Mouse (Mus musculus) forebrain, postnatal 0 days (tissue): ENCODE data around the gene 4930469K13Rik. TPM values are rescaled to one million over a fixed set of nuclear protein-coding genes. Genes with fewer than 3 reads are reported as not detected.

ENCODE experiments used
- ATAC-seq: fragments of 200-750 bp; cut with Nextera tagmentation; 2 replicates; pipeline ENCODE4 v1.8.0; 2017; ENCODE audit warnings: mild to moderate bottlenecking, moderate library complexity
- DNase-seq: peaks from one replicate; pipeline ENCODE4 v3.0.0-alpha.2; 2015
- H3K27ac ChIP-seq: fragments of 300-500 bp; sonication (generic); 2 replicates; pipeline ENCODE4 v1.5.1; 2014; ENCODE audit warnings: low read depth, mild to moderate bottlenecking, antibody characterized with exemption, low read length, moderate library complexity, mixed read lengths
- H3K27me3 ChIP-seq: fragments of 300-500 bp; sonication (generic); 2 replicates; pipeline ENCODE4 v1.6.1; 2014; ENCODE audit warnings: mild to moderate bottlenecking, low read length, mixed read lengths; ENCODE audit not compliant: insufficient read depth
- H3K36me3 ChIP-seq: fragments of 300-500 bp; sonication (generic); 2 replicates; pipeline ENCODE4 v1.6.1; 2014; ENCODE audit warnings: mild to moderate bottlenecking, moderate library complexity; ENCODE audit not compliant: insufficient read depth
- H3K4me1 ChIP-seq: fragments of 300-500 bp; sonication (generic); 2 replicates; pipeline ENCODE4 v1.6.1; 2014; ENCODE audit warnings: antibody characterized with exemption; ENCODE audit not compliant: insufficient read depth
- H3K4me2 ChIP-seq: fragments of 300-500 bp; sonication (generic); 2 replicates; pipeline ENCODE4 v1.6.1; 2014; ENCODE audit warnings: low read depth, mild to moderate bottlenecking, moderate library complexity
- H3K4me3 ChIP-seq: fragments of 300-500 bp; sonication (generic); 2 replicates; pipeline ENCODE4 v1.5.1; 2014; ENCODE audit warnings: low read depth, low read length, mixed read lengths
- H3K9ac ChIP-seq: fragments of 300-500 bp; sonication (generic); 2 replicates; pipeline ENCODE4 v1.6.1; 2014; ENCODE audit warnings: mild to moderate bottlenecking
- H3K9me3 ChIP-seq: fragments of 300-500 bp; sonication (generic); 2 replicates; pipeline ENCODE4 v1.6.1; 2016; ENCODE audit warnings: low read length
- CTCF ChIP-seq: sonication (generic); IDR thresholded peaks from 2 replicates; pipeline ENCODE4 v1.5.1; 2016; ENCODE audit warnings: antibody characterized with exemption, control low read depth, low read depth
- WGBS: fragments of 180-500 bp; shearing (Covaris S2); extraction: QIAGEN DNeasy Blood & Tissue Kit; methylation state at CpG from one replicate; pipeline ENCODE4 v1.1.7; 2014; 5-methylcytosine and 5-hydroxymethylcytosine counted together
- polyA plus RNA-seq: library from polyadenylated mRNA; unstranded; fragments of >200 nt; fragmentation: Nextera tagmentation; extraction: Ambion mirVana; gene quantifications from 2 replicates; pipeline ENCODE4 v1.2.1, GENCODE M21; 2015
- total RNA-seq: library from RNA; depleted of rRNA; stranded (reverse); fragments of >200 nt; gene quantifications from 2 replicates; pipeline ENCODE4 v1.2.3, GENCODE M21; 2014

The 4930469K13Rik gene
- total and polyA plus RNA-seq, 2 experiments from 2014 or later, result not detected

- Histone ChIP-seq H3K4me3 (no peak overlapping the region), H3K4me2 (no peak overlapping the region), H3K4me1 (no peaks in the 10 kb centered on the region), H3K27me3 (no peaks in the 10 kb centered on the region), H3K9me3 (no peaks in the 10 kb centered on the region), H3K27ac (no peak overlapping the region), H3K9ac (no peak overlapping the region), H3K36me3 (no peaks in the 10 kb centered on the region)
- WGBS, result 65% methylated on average over 7 of the region's 7 CpGs
- no peak for DNase-seq
- no peak for ATAC-seq
- no peak for TF ChIP-seq CTCF
These were observed 13.6 kb upstream of the 4930469K13Rik start for GRCm38 (mm10) chr11:34111940-34112339.

GRCm38 (mm10) chr11:34109260-34109659 is 10.9 kb upstream of the 4930469K13Rik start:
- ATAC-seq (no peak), DNase-seq (no peak)
- no peak for TF ChIP-seq CTCF
- H3K4me2 ChIP-seq, result no peak overlapping the region
- no peak overlapping the region for H3K27ac ChIP-seq
- 0 out of 2 replicates have a peak, but pooled peaks cover 3% of the 10 kb centered on the region for H3K27me3 ChIP-seq
- H3K4me1 ChIP-seq, result no peaks in the 10 kb centered on the region
- no peaks in the 10 kb centered on the region for H3K36me3 ChIP-seq
- no peaks in the 10 kb centered on the region for H3K9me3 ChIP-seq
- H3K9ac ChIP-seq, result no peak overlapping the region
- 100% methylated on average over 1 of the region's 1 CpGs for WGBS
- no peak overlapping the region for H3K4me3 ChIP-seq

DNA sequence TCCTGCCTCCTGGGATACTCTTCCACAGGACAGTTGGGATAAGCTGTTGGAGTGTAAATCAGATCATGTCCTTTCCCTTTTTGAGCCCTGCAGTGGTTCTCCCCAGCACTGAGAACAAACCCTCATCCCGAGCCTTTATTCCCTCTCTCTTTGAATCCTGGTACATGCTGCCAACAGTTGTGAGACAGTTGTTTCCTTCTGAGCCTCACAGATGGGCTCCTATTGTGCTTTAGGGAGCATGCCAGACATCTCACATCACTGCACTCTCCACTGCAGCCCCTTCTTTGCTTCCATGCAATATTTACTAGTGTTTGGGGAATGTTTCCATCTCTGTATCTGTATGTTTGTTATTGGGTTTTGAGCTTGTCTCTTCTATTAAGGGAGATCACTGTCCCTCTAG is 6.6 kb upstream of the 4930469K13Rik start:
- Histone ChIP-seq H3K4me2 (no peak overlapping the region), H3K27ac (no peak overlapping the region), H3K4me1 (no peaks in the 10 kb centered on the region), H3K9ac (no peak overlapping the region), H3K4me3 (no peak overlapping the region), H3K36me3 (no peaks in the 10 kb centered on the region), H3K27me3 (peaks cover 11% of the 10 kb centered on the region; the same call in 1 of the 2 replicates), H3K9me3 (no peaks in the 10 kb centered on the region)
- ATAC-seq (peak; percentile 10; the same call in 1 of the 2 replicates), DNase-seq (no peak)
- WGBS, result 14% methylated on average over 1 of the region's 1 CpGs
- TF ChIP-seq CTCF, result no peak

GRCm38 (mm10) chr11:34101827-34102226 is 3.5 kb upstream of the 4930469K13Rik start:
- Histone ChIP-seq H3K27ac (no peak overlapping the region), H3K4me2 (no peak overlapping the region), H3K36me3 (no peaks in the 10 kb centered on the region), H3K9me3 (no peaks in the 10 kb centered on the region), H3K4me1 (no peaks in the 10 kb centered on the region), H3K27me3 (peaks cover 11% of the 10 kb centered on the region; the same call in 1 of the 2 replicates), H3K4me3 (no peak overlapping the region), H3K9ac (no peak overlapping the region)
- no peak for TF ChIP-seq CTCF
- DNase-seq, result no peak
- WGBS, result 90% methylated on average over 4 of the region's 4 CpGs
- no peak for ATAC-seq

- H3K9ac ChIP-seq, result no peak overlapping the region
- no peaks in the 10 kb centered on the region for H3K36me3 ChIP-seq
- H3K27me3 ChIP-seq, result peaks cover 16% of the 10 kb centered on the region
- peak; percentile 44 for TF ChIP-seq CTCF
- H3K4me3 ChIP-seq, result no peak overlapping the region
- no peaks in the 10 kb centered on the region for H3K9me3 ChIP-seq
- no peak for ATAC-seq
- no peak overlapping the region for H3K4me2 ChIP-seq
- WGBS, result 80% methylated on average over 3 of the region's 3 CpGs
- H3K27ac ChIP-seq, result no peak overlapping the region
- H3K4me1 ChIP-seq, result no peaks in the 10 kb centered on the region
- no peak for DNase-seq
These were observed 11.3 kb downstream of the 4930469K13Rik start for GRCm38 (mm10) chr11:34087064-34087463.

GRCm38 (mm10) chr11:34086164-34086751 is 12.1 kb downstream of the 4930469K13Rik start:
- H3K36me3 ChIP-seq, result no peaks in the 10 kb centered on the region
- DNase-seq (peak; percentile 74), ATAC-seq (peak; percentile 87)
- no peak overlapping the region for H3K9ac ChIP-seq
- H3K4me1 ChIP-seq, result no peaks in the 10 kb centered on the region
- no peak overlapping the region for H3K4me2 ChIP-seq
- WGBS, result 58% methylated on average over 8 of the region's 8 CpGs
- no peak overlapping the region for H3K4me3 ChIP-seq
- peaks cover 16% of the 10 kb centered on the region for H3K27me3 ChIP-seq
- no peaks in the 10 kb centered on the region for H3K9me3 ChIP-seq
- TF ChIP-seq CTCF, result no peak
- H3K27ac ChIP-seq, result no peak overlapping the region

- WGBS, result 81% methylated on average over 2 of the region's 2 CpGs
- no peak overlapping the region for H3K9ac ChIP-seq
- H3K4me1 ChIP-seq, result no peaks in the 10 kb centered on the region
- H3K27ac ChIP-seq, result no peak overlapping the region
- H3K27me3 ChIP-seq, result peaks cover 31% of the 10 kb centered on the region
- H3K4me3 ChIP-seq, result no peak overlapping the region
- TF ChIP-seq CTCF, result no peak
- DNase-seq, result no peak
- no peak for ATAC-seq
- H3K36me3 ChIP-seq, result no peaks in the 10 kb centered on the region
- no peak overlapping the region for H3K4me2 ChIP-seq
- H3K9me3 ChIP-seq, result no peaks in the 10 kb centered on the region
These were observed 13.7 kb downstream of the 4930469K13Rik start for GRCm38 (mm10) chr11:34084639-34085038.
